Mouse (Mus musculus) embryonic fibroblast, embryonic 13.5 days (primary cell): ENCODE measurements around the gene Lgals12.
A peak's percentile ranks its signal among the peaks of the same experiment; 100 is the strongest.

ENCODE experiments used
- CTCF ChIP-seq: IDR thresholded peaks from 2 replicates; pipeline ENCODE4 v1.5.1; 2011; ENCODE audit warnings: mild to moderate bottlenecking, control low read depth, low read length, moderate library complexity, borderline replicate concordance; ENCODE audit not compliant: insufficient read depth
- POLR2A ChIP-seq: IDR thresholded peaks from 2 replicates; pipeline ENCODE4 v1.6.1; 2011; ENCODE audit warnings: low read depth, mild to moderate bottlenecking, control low read depth, low read length, moderate library complexity

- TF ChIP-seq CTCF (no peak), POLR2A (0 out of 2 replicates have a peak, but pooled peaks have one; percentile 24)
Observed at GRCm38 (mm10) chr19:7595534-7595933, 11.5 kb downstream of the Lgals12 start.
